Mouse (Mus musculus) thymus, adult 2 months (tissue): ENCODE measurements around the gene Cfap300. TPM values are rescaled to one million over a fixed set of nuclear protein-coding genes. Genes with fewer than 3 reads are reported as not detected.

Source experiments
- DNase-seq: peaks from one replicate; pipeline ENCODE4 v3.0.0; 2021
- H3K27ac ChIP-seq: fragments of 200-500 bp; 2 replicates; pipeline ENCODE4 v1.5.1; 2012; ENCODE audit warnings: low read length, control low read depth; ENCODE audit not compliant: control insufficient read depth, insufficient read depth
- H3K27me3 ChIP-seq: fragments of 200-500 bp; 2 replicates; pipeline ENCODE4 v1.6.1; 2012; ENCODE audit warnings: mild to moderate bottlenecking, low read length, moderate library complexity, mixed read lengths; ENCODE audit not compliant: control insufficient read depth, insufficient read depth
- H3K36me3 ChIP-seq: fragments of 200-500 bp; 2 replicates; pipeline ENCODE4 v1.6.1; 2012; ENCODE audit warnings: mild to moderate bottlenecking, low read length, moderate library complexity; ENCODE audit not compliant: control insufficient read depth, insufficient read depth
- H3K4me1 ChIP-seq: fragments of 200-500 bp; replicated peaks from 2 replicates; pipeline ENCODE4 v1.6.1; 2012; ENCODE audit warnings: low read length; ENCODE audit not compliant: control insufficient read depth, insufficient read depth
- H3K4me3 ChIP-seq: fragments of 200-500 bp; 2 replicates; pipeline ENCODE4 v1.5.1; 2012; ENCODE audit warnings: mild to moderate bottlenecking, low read length, control low read depth, moderate library complexity; ENCODE audit not compliant: control insufficient read depth, insufficient read depth
- CTCF ChIP-seq: fragments of 200-500 bp; IDR thresholded peaks from 2 replicates; pipeline ENCODE4 v1.5.1; 2012; ENCODE audit warnings: mild to moderate bottlenecking, control low read depth, low read length, moderate library complexity, borderline replicate concordance; ENCODE audit not compliant: control insufficient read depth, poor library complexity, insufficient read depth; ENCODE audit errors: extremely low read depth
- POLR2A ChIP-seq: fragments of 200-500 bp; IDR thresholded peaks from 2 replicates; pipeline ENCODE4 v1.6.1; 2012; ENCODE audit warnings: mild to moderate bottlenecking, low read length, control low read depth, moderate library complexity; ENCODE audit not compliant: control insufficient read depth, poor library complexity, insufficient read depth; ENCODE audit errors: extremely low read depth
- WGBS: fragments of 180-500 bp; shearing (Covaris S2); methylation state at CpG from one replicate; pipeline ENCODE4 v1.1.7; 2018; 5-methylcytosine and 5-hydroxymethylcytosine counted together
- polyA plus RNA-seq: library from polyadenylated mRNA; depleted of rRNA; stranded (reverse); fragments of >200 nt; gene quantifications from 2 replicates; pipeline ENCODE4 v1.2.3, GENCODE M21; 2012

The Cfap300 gene
- polyA plus RNA-seq, 1 experiment: 0.62 TPM

GRCm38 (mm10) chr9:7990897-7991296 lies 51.7 kb downstream of the Cfap300 start:
- Histone ChIP-seq H3K27me3 (no peaks in the 10 kb centered on the region), H3K4me1 (no peaks in the 10 kb centered on the region), H3K36me3 (no peaks in the 10 kb centered on the region), H3K27ac (no peak overlapping the region), H3K4me3 (no peak overlapping the region)
- WGBS: 86% methylated on average over 4 of the region's 4 CpGs
- no peak for TF ChIP-seq CTCF
- no peak for TF ChIP-seq POLR2A
- DNase-seq: no peak

GRCm38 (mm10) chr9:7987119-7987518 lies 55.5 kb downstream of the Cfap300 start:
- TF ChIP-seq CTCF (no peak), POLR2A (no peak)
- no peak for DNase-seq
- Histone ChIP-seq H3K27me3 (no peaks in the 10 kb centered on the region), H3K4me1 (no peaks in the 10 kb centered on the region), H3K36me3 (no peaks in the 10 kb centered on the region), H3K4me3 (no peak overlapping the region), H3K27ac (no peak overlapping the region)
- WGBS: 85% methylated on average over 5 of the region's 5 CpGs

DNA sequence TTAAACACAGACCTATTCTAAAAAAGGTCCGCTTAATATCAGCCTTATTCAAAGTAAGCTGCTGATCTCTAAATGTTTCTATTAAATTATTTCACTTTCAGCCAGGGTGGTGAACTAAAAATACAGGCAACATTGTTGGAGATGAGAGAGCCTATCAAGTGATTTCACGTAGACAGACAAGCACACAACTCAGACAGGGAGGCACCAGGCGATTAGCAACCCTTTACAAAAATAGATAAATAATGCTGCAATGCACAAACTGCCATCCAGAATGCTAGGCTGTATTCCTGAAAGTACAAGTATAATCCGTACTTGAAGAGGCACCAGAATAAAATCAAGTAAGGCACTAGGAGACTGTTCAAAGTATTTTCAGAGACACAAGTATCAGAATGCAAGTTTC lies 58.3 kb downstream of the Cfap300 start:
- no peak overlapping the region for H3K27ac ChIP-seq
- 91% methylated on average over 4 of the region's 4 CpGs for WGBS

DNA sequence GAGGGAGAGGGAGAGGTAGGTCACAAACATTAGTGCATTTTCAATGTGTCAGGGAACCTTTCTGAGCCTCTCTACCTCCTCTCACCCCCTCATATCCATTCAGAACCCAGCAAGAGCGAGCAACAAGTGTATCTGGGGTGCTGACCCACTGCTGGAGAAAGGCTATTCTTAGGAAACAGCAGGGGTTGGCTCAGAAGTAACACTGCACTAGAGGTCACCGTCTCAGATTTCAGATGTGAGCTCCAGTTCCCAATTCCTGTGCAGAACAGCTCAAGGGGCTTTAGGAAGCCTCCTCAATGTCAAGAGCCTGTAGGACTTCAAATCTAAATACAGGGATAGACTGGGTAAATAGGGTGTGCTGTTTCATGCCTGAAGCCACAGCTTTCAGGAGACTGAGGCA lies 59.0 kb downstream of the Cfap300 start:
- no peaks in the 10 kb centered on the region for H3K4me1 ChIP-seq
- WGBS: 60% methylated on average over 2 of the region's 2 CpGs
- TF ChIP-seq CTCF (no peak), POLR2A (no peak)
- no peaks in the 10 kb centered on the region for H3K36me3 ChIP-seq
- no peaks in the 10 kb centered on the region for H3K27me3 ChIP-seq
- H3K4me3 ChIP-seq: no peak overlapping the region
- no peak overlapping the region for H3K27ac ChIP-seq
- no peak for DNase-seq

More for the DNA sequence above, 58.3 kb downstream of the Cfap300 start:
- Histone ChIP-seq H3K4me3 (no peak overlapping the region), H3K36me3 (no peaks in the 10 kb centered on the region), H3K27me3 (no peaks in the 10 kb centered on the region), H3K4me1 (no peaks in the 10 kb centered on the region)
- TF ChIP-seq CTCF (no peak), POLR2A (no peak)
- DNase-seq: no peak

- no peak for DNase-seq
- Histone ChIP-seq H3K36me3 (no peaks in the 10 kb centered on the region), H3K4me3 (no peak overlapping the region), H3K27me3 (no peaks in the 10 kb centered on the region), H3K4me1 (no peaks in the 10 kb centered on the region), H3K27ac (no peak overlapping the region)
- TF ChIP-seq POLR2A: no peak
- no peak for TF ChIP-seq CTCF
- 94% methylated on average over 2 of the region's 2 CpGs for WGBS
Measured at GRCm38 (mm10) chr9:7980162-7980561, 62.5 kb downstream of the Cfap300 start.

GRCm38 (mm10) chr9:7979153-7979916 lies 63.3 kb downstream of the Cfap300 start:
- no peaks in the 10 kb centered on the region for H3K36me3 ChIP-seq
- TF ChIP-seq POLR2A: no peak
- TF ChIP-seq CTCF: no peak
- 68% methylated on average over 11 of the region's 11 CpGs for WGBS
- no peak overlapping the region for H3K4me3 ChIP-seq
- DNase-seq: no peak
- H3K4me1 ChIP-seq: no peaks in the 10 kb centered on the region
- H3K27me3 ChIP-seq: no peaks in the 10 kb centered on the region
- no peak overlapping the region for H3K27ac ChIP-seq

- H3K27me3 ChIP-seq: no peaks in the 10 kb centered on the region
- H3K36me3 ChIP-seq: no peaks in the 10 kb centered on the region
- no peak overlapping the region for H3K4me3 ChIP-seq
- no peak for DNase-seq
- 95% methylated on average over 3 of the region's 3 CpGs for whole genome bisulfite sequencing
- no peak overlapping the region for H3K27ac ChIP-seq
- no peak for TF ChIP-seq POLR2A
- TF ChIP-seq CTCF: no peak
- H3K4me1 ChIP-seq: no peaks in the 10 kb centered on the region
Measured at GRCm38 (mm10) chr9:7978502-7978901, 64.1 kb downstream of the Cfap300 start.
